Mouse (Mus musculus): Measurements from ENCODE around the gene Dlx6. TPM values are rescaled to one million over a fixed set of nuclear protein-coding genes. Genes with fewer than 3 reads are reported as not detected.

Dlx6 gene
- total RNA-seq, 2 experiments from 2014 or later = not detected

Other genes starting within 250 kb of the Dlx6 start
- gene Dlx5, start 18.8 kb downstream of the Dlx6 start, total RNA-seq (2021) = under 1 TPM in 1 of 2 experiments, not detected in 1; 0.37 TPM
- gene Sdhaf3, start 92.7 kb downstream of the Dlx6 start, total RNA-seq (2021) = 1 to 10 TPM; 4.6 to 4.7 TPM

Data from heart, adult 18-20 months (tissue).